Mouse (Mus musculus) liver, adult 2 months (tissue): ENCODE results near the gene CK137956. TPM values are rescaled to one million over a fixed set of nuclear protein-coding genes. Genes with fewer than 3 reads are reported as not detected.

Source experiments
- DNase-seq: peaks from one replicate; pipeline ENCODE4 v3.0.0-alpha.2; 2011; ENCODE audit warnings: low read depth, low spot score; ENCODE audit errors: extremely low read depth
- H3K27ac ChIP-seq: fragments of 200-500 bp; replicated peaks from 2 replicates; pipeline ENCODE4 v1.5.1; 2012; ENCODE audit warnings: low read depth, mild to moderate bottlenecking, control low read depth, inconsistent platforms, low read length; ENCODE audit not compliant: insufficient read depth
- H3K27me3 ChIP-seq: fragments of 200-500 bp; 2 replicates; pipeline ENCODE4 v1.6.1; 2012; ENCODE audit warnings: mild to moderate bottlenecking, moderate library complexity, low read length, inconsistent platforms; ENCODE audit not compliant: control insufficient read depth, insufficient read depth
- H3K36me3 ChIP-seq: fragments of 200-500 bp; 2 replicates; pipeline ENCODE4 v1.6.1; 2012; ENCODE audit warnings: low read length, inconsistent platforms; ENCODE audit not compliant: control insufficient read depth, insufficient read depth
- H3K4me1 ChIP-seq: fragments of 200-500 bp; 2 replicates; pipeline ENCODE4 v1.6.1; 2011; ENCODE audit warnings: low read length; ENCODE audit not compliant: control insufficient read depth, insufficient read depth
- H3K4me3 ChIP-seq: fragments of 200-500 bp; 2 replicates; pipeline ENCODE4 v1.5.1; 2011; ENCODE audit warnings: low read depth, mild to moderate bottlenecking, control low read depth, low read length, moderate library complexity; ENCODE audit not compliant: insufficient read depth
- H3K79me2 ChIP-seq: fragments of 200-500 bp; 2 replicates; pipeline ENCODE4 v1.6.1; 2012; ENCODE audit warnings: inconsistent platforms, mild to moderate bottlenecking, low read length, moderate library complexity; ENCODE audit not compliant: control insufficient read depth, insufficient read depth
- H3K9ac ChIP-seq: fragments of 200-500 bp; 2 replicates; pipeline ENCODE4 v1.6.1; 2012; ENCODE audit warnings: low read depth, mild to moderate bottlenecking, control low read depth, inconsistent platforms, low read length
- CTCF ChIP-seq: fragments of 200-500 bp; IDR thresholded peaks from 2 replicates; pipeline ENCODE4 v1.5.1; 2011; ENCODE audit warnings: low read depth, low read length, control low read depth
- POLR2A ChIP-seq: fragments of 200-500 bp; IDR thresholded peaks from 2 replicates; pipeline ENCODE4 v1.6.1; 2011; ENCODE audit warnings: low read length, control low read depth; ENCODE audit not compliant: insufficient read depth; ENCODE audit errors: extremely low read depth
- WGBS: fragments of 180-500 bp; shearing (Covaris S2); methylation state at CpG from one replicate; pipeline ENCODE4 v1.1.7; 2018; 5-methylcytosine and 5-hydroxymethylcytosine counted together
- polyA plus RNA-seq: library from polyadenylated mRNA; depleted of rRNA; stranded (reverse); fragments of >200 nt; gene quantifications from 2 replicates; pipeline ENCODE4 v1.2.3, GENCODE M21; 2012
- total RNA-seq: library from RNA; depleted of rRNA; stranded (reverse); fragments of >200 nt; gene quantifications from 2 replicates; pipeline ENCODE4 v1.2.3, GENCODE M21; 2014

Gene CK137956
- total and polyA plus RNA-seq, 2 experiments = not detected

DNA sequence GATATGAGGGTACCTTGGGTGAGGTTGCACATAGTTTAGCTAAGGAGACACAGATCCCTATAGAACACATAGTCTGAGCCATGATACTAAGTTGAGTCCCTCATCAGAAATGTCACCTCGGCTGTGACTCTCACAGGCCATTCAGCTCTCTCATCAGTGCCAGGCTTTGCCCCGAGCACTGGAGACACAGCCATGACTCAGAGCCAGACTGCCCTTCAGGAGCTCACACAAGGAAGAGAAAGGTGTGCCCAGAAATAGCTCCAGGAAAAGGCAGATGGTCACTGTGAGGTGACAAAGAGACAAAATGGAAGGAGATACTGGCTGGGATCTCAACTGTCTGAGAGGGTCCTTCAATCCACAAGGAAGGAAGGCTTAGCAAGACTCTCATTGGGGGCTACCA is 23.1 kb downstream of the CK137956 start:
- H3K79me2 ChIP-seq = no peaks in the 10 kb centered on the region
- 51% methylated on average over 2 of the region's 2 CpGs for WGBS
- no peaks in the 10 kb centered on the region for H3K27me3 ChIP-seq
- TF ChIP-seq CTCF (no peak), POLR2A (no peak)
- H3K4me3 ChIP-seq = no peak overlapping the region
- no peaks in the 10 kb centered on the region for H3K4me1 ChIP-seq
- no peak overlapping the region for H3K9ac ChIP-seq
- no peak for DNase-seq
- H3K27ac ChIP-seq = no peak overlapping the region
- no peaks in the 10 kb centered on the region for H3K36me3 ChIP-seq

DNA sequence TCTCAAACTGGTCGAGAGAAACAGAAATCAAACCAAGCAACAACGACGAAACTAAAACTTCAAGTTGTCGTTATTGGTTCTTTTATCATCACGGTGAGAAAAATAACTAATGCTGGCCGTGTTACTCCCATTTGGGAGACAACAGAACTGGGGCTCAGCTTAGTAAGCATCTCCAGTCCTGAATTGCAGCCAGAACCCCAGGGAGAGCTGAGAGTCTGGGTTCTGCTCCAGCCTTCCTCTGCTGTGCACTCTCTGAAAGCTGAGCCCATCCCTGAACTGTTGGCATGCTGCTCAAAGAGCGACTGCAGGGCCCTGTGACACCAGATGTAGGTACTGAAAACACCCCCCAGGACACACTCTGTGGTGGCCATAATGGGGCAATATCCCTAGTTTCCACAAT is 33.3 kb downstream of the CK137956 start:
- no peak overlapping the region for H3K9ac ChIP-seq
- no peaks in the 10 kb centered on the region for H3K79me2 ChIP-seq
- 84% methylated on average over 7 of the region's 7 CpGs for WGBS
- H3K27ac ChIP-seq = no peak overlapping the region
- H3K27me3 ChIP-seq = no peaks in the 10 kb centered on the region
- TF ChIP-seq POLR2A (no peak), CTCF (no peak)
- H3K4me1 ChIP-seq = no peaks in the 10 kb centered on the region
- no peaks in the 10 kb centered on the region for H3K36me3 ChIP-seq
- no peak overlapping the region for H3K4me3 ChIP-seq
- DNase-seq = no peak

DNA sequence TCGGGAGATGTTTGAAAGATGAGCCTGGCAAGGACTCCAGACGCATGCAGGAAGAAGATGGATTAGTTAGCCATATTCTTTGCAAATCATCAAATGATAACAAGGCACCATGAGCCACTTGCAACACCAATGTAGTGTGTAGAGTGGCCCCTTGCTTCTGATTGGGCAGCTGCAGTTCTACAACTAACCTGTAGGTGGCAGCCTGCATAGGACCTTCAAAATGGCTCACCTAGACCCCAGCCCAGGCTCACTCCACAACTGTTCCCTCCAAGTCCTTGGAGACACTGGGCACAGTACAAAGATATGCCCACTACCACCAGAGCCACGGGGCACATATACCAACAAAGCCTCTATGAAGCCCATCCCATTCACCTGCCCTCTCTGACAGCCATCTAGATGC is 35.4 kb downstream of the CK137956 start:
- TF ChIP-seq POLR2A (no peak), CTCF (peak; percentile 43; the same call in 1 of the 2 replicates)
- 45% methylated on average over 3 of the region's 3 CpGs for WGBS
- Histone ChIP-seq H3K4me3 (no peak overlapping the region), H3K27ac (no peak overlapping the region), H3K36me3 (no peaks in the 10 kb centered on the region), H3K9ac (no peak overlapping the region), H3K27me3 (no peaks in the 10 kb centered on the region), H3K79me2 (no peaks in the 10 kb centered on the region), H3K4me1 (no peaks in the 10 kb centered on the region)
- no peak for DNase-seq

DNA sequence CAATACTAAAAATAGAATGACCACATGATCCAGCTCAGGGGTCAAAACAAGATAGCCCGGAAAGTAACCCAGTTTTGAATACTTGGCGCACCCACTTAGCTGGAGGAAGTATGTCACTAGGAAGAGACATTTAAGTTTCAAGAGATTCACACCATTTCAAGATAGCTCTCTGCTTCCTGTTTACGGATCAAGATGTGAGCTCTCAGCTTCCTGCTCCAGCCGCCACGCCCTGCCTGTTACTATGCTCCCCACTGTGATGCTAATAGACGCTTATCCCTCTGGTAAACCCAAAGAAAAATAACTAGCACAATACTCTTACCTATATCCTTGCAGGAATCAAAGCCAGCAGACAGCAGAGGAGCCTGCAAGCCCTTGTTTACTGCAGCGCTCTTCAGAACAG is 57.2 kb downstream of the CK137956 start:
- H3K79me2 ChIP-seq = no peaks in the 10 kb centered on the region
- H3K27ac ChIP-seq = no peak overlapping the region
- 77% methylated on average over 7 of the region's 7 CpGs for WGBS
- no peaks in the 10 kb centered on the region for H3K4me1 ChIP-seq
- DNase-seq = no peak
- no peak for TF ChIP-seq POLR2A
- no peak for TF ChIP-seq CTCF
- no peak overlapping the region for H3K9ac ChIP-seq
- no peak overlapping the region for H3K4me3 ChIP-seq
- no peaks in the 10 kb centered on the region for H3K36me3 ChIP-seq
- no peaks in the 10 kb centered on the region; the same call in 1 of the 2 replicates for H3K27me3 ChIP-seq

DNA sequence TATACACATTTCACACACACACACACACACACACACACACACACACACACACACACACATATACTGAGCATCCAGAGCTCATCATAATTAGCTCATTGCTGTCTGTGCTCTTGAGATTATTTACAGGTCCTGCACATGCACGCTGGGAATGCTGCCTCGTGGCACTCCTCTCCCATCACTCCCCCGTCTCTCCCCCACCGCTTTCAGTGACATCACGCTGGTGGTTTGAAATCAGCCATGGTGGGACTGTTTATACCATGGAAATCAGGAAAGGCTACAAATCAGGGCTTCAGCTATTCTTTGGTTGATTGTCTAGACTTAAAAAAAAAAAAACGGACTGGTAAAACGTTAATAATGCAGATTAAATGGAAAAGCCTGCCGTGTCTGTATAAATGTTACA is 63.6 kb downstream of the CK137956 start:
- no peak for DNase-seq
- Histone ChIP-seq H3K36me3 (no peaks in the 10 kb centered on the region), H3K79me2 (no peaks in the 10 kb centered on the region), H3K4me3 (no peak overlapping the region), H3K27me3 (no peaks in the 10 kb centered on the region; the same call in 1 of the 2 replicates), H3K9ac (no peak overlapping the region), H3K4me1 (no peaks in the 10 kb centered on the region), H3K27ac (no peak overlapping the region)
- no peak for TF ChIP-seq CTCF
- no peak for TF ChIP-seq POLR2A
- WGBS = 78% methylated on average over 8 of the region's 8 CpGs

DNA sequence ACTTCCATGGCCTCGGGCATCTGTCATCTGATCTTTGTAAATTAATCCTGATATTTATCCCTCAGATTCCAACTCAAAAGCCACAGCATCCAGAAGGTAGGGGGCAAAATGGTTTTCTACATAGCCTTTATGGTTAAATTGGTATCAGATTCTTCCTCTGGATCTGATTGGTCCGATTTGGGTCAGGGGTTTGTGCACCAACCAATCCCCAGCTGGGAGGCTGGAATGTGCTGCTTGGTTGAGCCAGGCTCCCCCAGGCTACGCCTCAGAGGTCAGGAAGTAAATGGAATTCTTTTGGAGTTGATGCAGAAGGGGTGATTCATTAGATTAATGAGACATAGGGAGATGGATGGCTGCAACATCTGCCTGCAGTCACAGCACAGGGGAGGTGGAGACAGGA is 66.8 kb downstream of the CK137956 start:
- no peak overlapping the region for H3K27ac ChIP-seq
- no peak for DNase-seq
- no peaks in the 10 kb centered on the region for H3K79me2 ChIP-seq
- WGBS = 64% methylated on average over 3 of the region's 3 CpGs
- no peak for TF ChIP-seq CTCF
- TF ChIP-seq POLR2A = no peak
- H3K4me3 ChIP-seq = no peak overlapping the region
- no peak overlapping the region for H3K9ac ChIP-seq
- H3K4me1 ChIP-seq = no peaks in the 10 kb centered on the region
- no peaks in the 10 kb centered on the region; the same call in 1 of the 2 replicates for H3K27me3 ChIP-seq
- H3K36me3 ChIP-seq = no peaks in the 10 kb centered on the region
